Mouse (Mus musculus) liver, embryonic 14.5 days (tissue): ENCODE results near the gene Inpp5k.

Experiments used
- CTCF ChIP-seq: IDR thresholded peaks from 2 replicates; pipeline ENCODE4 v1.5.1; 2016; ENCODE audit warnings: antibody characterized with exemption, low read depth, control low read depth
- EP300 ChIP-seq: IDR thresholded peaks from 2 replicates; pipeline ENCODE4 v1.6.1; 2016; ENCODE audit warnings: antibody characterized with exemption, low read depth

DNA sequence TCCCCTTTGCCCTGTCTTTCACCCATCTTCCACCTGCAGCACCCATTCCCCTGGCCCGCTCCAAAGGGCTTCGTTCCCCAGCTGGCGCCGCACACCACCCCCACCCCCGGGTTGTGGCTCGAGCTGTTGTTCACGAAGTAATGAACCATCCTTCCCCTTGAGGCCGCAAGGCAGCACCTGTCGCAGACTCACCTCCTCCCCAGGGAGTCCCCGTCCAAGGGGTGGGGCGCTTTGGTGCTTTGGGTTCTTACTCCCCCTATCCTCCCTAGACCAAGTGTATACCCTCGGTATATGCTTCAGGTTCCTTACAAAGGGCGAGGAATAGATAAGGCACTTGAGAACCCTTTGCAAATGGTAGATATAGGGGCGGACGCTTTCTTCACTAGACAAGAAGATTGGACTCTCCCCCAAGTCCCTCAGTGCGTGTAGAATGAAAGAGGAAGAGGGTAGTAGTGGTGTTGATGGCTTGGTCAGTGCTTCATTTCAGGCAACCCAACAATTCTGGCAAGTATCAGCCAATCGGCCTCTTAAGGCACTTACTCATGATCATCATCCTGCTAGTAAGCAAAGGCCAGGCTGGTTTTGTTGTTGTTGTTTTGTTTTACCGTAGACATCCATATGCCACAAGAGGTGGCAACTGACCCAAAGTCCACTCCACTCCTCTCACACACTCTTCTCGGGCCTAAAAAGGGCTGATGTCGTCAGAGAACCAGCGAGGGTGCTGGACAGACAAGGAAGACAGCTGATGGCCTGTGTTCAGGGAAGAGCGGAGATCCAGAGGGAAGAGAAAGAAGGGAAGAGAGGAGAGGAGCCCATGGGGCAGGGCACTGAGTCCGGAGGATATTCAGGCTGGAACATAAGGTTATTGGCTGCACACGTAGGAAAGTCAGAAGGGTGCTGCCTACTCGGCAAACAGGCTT lies 23.9 kb downstream of the Inpp5k start:
- TF ChIP-seq EP300, result peak; percentile 55
- no peak for TF ChIP-seq CTCF
